Mouse (Mus musculus): Measurements from ENCODE around the gene Esp24.
"Not testable (repeated sequence)": the region's sequence is repeated elsewhere in the genome, so short reads cannot be mapped to it uniquely, and the experiment has no call there.

Esp24 gene

DNA sequence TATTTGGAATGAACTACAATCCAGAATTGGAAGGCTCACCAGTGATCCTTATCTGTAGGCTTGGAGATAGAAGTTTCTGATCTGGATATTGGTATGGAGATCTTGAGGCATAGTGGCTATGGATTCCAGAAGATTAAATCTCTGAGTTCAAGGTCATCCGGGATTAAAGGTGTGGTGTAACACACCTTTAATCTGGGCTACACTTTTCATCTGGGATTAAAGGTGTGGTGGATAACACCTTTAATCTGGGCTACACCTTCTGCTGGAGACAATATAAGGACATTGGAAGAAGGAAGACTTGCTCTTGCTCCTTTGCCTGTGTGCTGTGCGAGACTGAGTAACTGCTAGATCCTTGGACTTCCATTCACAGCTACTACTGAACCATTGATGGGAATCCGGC lies at the start of gene Esp24:
Esp24 (plus strand) TSS at position 301 of the 400 bp plus-strand sequence.
- ATAC-seq (ENCODE audit: low TSS enrichment) = not testable (repeated sequence)

DNA sequence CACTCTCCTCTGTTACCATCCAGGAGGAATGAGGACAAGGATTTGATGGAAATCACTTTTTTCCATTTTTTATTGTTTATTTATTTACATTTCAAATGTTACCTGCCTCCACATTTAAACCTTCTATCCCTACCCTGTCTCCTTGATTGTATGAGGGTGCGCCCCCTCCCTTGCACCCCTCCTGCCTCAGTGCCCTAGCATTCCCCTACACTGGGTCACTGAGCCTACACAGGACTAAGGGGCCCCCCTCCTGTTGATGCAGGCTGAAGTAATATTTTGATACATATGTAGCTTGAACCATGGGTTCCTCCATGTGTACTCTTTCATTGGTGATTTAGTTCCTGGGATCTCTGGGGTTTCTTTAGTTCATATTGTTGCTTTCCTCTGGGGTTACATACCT lies 26.6 kb upstream of the Esp24 start:
- no peak for ATAC-seq (ENCODE audit: low TSS enrichment)

DNA sequence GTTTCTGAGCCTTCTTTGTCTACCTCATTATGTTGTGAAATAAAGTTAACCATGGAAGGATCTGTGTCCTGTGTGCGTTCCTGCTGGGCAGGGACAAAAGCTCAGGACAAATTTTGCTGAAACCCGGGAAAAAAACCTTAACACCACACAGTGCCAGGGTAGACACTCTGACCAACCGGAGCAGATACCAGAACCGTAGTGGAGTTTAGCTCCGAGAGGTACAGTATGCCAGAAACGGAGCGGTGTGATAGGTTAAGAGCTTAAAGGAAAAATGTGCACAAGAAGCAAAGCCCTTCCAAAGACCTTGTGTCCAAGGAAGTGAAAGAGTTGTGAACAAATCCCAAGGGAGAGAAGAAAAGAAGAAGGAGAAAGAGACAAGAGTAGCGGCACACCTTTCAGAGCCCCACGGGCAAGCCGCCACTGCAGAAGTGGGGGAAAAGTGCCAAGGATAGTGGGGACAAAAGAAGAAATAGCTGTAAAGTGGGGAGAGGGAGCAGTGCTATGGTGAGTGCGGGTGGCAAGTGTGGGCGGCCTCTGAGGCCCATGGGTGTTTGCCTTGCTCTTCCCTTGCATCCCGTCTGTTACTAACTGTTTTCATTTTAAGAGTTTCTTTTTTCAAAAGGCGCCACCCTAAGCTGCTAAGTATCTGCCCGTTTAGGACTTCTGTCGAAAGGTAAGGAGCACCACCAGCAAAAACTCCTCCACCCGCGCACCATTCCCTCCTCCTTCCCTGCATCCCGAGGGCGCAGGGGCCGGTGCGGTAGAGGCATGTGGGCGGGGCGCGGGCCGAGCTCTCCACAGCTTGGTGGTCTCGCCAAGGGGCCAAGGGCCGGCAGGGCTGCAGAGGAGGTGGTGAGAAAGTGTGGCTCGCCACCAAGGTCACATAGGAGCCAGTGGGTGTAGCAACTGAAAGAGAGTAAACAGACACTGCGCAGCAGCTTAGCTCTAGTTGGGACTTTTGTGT lies 25.5 kb upstream of the Esp24 start:
- no peak for ATAC-seq (ENCODE audit: low TSS enrichment)

DNA sequence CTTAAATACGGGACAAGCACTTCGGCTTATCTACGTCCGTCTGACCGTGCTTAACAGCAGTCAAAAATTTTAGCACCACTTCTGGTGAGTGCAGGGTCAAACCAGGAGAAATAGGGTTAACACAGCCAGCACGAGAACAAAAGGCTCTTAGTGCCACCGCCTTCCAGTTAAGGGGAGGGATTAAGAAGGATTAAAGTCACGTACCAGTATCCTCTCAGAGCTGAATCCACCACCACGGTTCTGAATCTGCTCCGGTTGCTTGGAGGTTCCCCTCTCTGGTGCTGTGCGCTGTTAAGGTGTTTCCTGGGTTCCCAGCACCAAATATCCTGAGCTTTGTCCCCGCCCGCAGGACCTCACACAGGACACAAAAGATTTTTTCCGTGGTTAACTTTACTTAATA lies 19.3 kb upstream of the Esp24 start:
- ATAC-seq (ENCODE audit: low TSS enrichment) = no peak

DNA sequence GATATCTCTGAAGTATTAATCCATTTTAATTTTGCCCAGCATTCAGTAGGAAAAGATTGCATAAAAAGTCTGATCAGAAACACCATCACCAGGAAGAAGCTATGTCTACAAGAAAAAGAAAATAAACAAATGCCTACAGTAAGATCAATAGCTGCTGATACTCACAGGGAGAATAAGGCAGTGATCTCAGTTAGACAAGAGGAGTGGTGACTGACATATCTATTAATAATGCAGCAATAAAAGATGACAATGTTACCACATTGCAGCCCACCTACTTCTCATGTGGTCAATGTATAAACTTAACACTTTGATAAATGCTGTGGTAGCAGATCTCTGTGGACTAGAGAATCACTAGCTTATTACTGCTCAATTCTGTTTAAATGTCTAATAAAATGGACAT lies 6.7 kb downstream of the Esp24 start, which contains the start of gene Gm21903:
Gm21903 (minus strand) TSS at position 101 of the 400 bp plus-strand sequence.
- ATAC-seq (ENCODE audit: low TSS enrichment) = no peak

DNA sequence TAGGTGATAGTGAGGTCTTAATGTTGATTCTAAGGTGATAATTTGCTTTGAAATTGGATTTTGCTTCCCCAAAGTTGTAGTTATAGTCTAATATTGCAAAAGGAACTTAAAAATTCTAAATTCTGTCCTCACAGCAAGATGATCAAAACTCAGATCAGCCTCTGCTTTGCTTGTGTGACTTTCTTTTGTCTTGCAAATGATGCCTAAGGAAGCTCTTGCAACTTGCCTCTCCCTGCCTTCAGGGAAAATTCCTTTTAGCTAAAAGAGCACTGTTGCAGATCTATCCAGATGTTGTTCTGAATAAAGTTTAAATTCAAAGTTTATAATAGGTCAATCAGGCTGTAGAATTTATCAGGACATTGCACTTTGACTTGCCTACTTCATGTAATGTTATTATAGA lies 27.1 kb downstream of the Esp24 start:
- ATAC-seq (ENCODE audit: low TSS enrichment) = no peak

GRCm38 (mm10) chr17:39076937-39077336 lies 40.4 kb downstream of the Esp24 start, which contains the start of gene Esp23:
Esp23 (minus strand) TSS chr17:39077037.
- no peak for ATAC-seq (ENCODE audit: low TSS enrichment)
